In the genomic region with DNA sequence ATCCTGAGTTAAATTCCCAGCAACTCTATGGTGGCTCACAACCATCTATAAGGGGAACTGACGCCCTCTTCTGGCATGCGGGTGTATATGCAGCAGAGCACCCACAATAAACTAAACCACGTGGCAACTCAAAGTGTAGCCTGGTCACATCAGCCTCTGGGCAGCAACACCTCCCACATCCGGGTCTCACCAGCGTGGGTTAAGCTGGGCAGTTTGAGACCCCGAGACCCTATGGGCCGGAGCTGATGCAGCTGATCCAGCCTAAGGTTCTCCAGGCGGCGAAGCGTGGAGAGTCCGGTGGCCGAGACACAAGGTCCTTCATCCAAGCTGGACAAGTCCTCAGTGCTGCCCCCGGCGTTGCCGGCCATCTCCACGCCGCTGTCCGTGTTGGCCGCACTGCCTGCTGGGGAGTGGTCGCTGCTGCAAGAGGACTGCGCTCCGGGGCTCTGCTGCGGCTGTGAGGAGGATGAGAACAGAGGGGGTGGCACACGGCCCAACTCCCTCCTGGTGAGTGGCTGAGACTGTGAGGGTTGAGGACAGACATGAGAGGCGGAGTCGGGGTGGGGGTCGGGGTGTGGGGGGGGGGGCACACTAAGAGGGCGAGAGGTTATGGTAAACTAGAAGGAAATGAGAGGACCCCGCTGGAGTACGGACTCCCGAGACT, we compare ENCODE assay signal across 10 mouse cellular contexts. TPM values are rescaled to one million over a fixed set of nuclear protein-coding genes. Genes with fewer than 3 reads are reported as not detected.
DNase-seq lines count a peak whose midpoint lies in the region; ATAC-seq lines count a peak whose summit lies in the region.
"Had no signal": no experiment of that assay in that cellular context is flagged by ENCODE, and none has a peak within 500 bp of the region (broad histone marks: within the 10 kb centered on the region; RNA-seq: fewer than 3 reads in every experiment).

No protein-coding gene starts in this region.

- H3K9ac ChIP-seq in forebrain, embryonic 16.5 days (replicated peaks; ENCODE audit: low read depth, low read length) = peak overlapping the region; percentile 36; the same call in 1 of the 2 replicates
- H3K9ac ChIP-seq: embryonic facial prominence, embryonic 15.5 days had no signal

- peak overlapping the region; percentile 59; the same call in 1 of the 2 replicates for H3K27ac ChIP-seq in heart, embryonic 10.5 days
- H3K27ac ChIP-seq in forebrain, embryonic 16.5 days (ENCODE audit: low read length) = no peak overlapping the region
- H3K27ac ChIP-seq: embryonic facial prominence, embryonic 15.5 days had no signal

- H3K4me3 ChIP-seq in heart, embryonic 10.5 days = peak overlapping the region; percentile 50
- peak overlapping the region; percentile 30 for H3K4me3 ChIP-seq in forebrain, embryonic 16.5 days (replicated peaks; ENCODE audit: low read length)
- H3K4me3 ChIP-seq: embryonic facial prominence, embryonic 15.5 days had no signal

- DNase-seq in heart, embryonic 10.5 days (ENCODE audit: low spot score) = no peak
- no peak for DNase-seq in heart, adult 11 months
- DNase-seq in ES-CJ7 (ENCODE audit: low read depth, low spot score) = peak; percentile 84
- DNase-seq in gastrocnemius, postnatal 10 days = no peak
- no peak for DNase-seq in spleen, adult 12 weeks (ENCODE audit: low spot score)
- no peak for DNase-seq in spleen, postnatal 14 days (ENCODE audit: low spot score in 2 of 2)

- 0 out of 2 replicates have a peak, but pooled peaks cover 8% of the 10 kb centered on the region for H3K36me3 ChIP-seq in heart, embryonic 10.5 days
- H3K36me3 ChIP-seq in forebrain, embryonic 16.5 days (ENCODE audit: control insufficient read depth, insufficient read depth) = no peaks in the 10 kb centered on the region

- H3K4me2 ChIP-seq in forebrain, embryonic 16.5 days (ENCODE audit: low read length) = peak overlapping the region; percentile 46
- H3K4me2 ChIP-seq: embryonic facial prominence, embryonic 15.5 days had no signal

- no peaks in the 10 kb centered on the region for H3K9me3 ChIP-seq in heart, embryonic 10.5 days
- H3K9me3 ChIP-seq in forebrain, embryonic 16.5 days (ENCODE audit: control insufficient read depth, low read length) = no peaks in the 10 kb centered on the region; the same call in 1 of the 2 replicates
- H3K9me3 ChIP-seq: embryonic facial prominence, embryonic 15.5 days had no signal

- peak; percentile 34; the same call in 1 of the 2 replicates for ATAC-seq in forebrain, embryonic 16.5 days
- ATAC-seq in megakaryocyte progenitor cell, adult 5-6 weeks (replicated peaks; ENCODE audit: poor library complexity) = peak; percentile 63

- WGBS in heart, embryonic 10.5 days = 32% methylated on average over 31 of the region's 31 CpGs
- WGBS in forebrain, embryonic 16.5 days = 27% methylated on average over 29 of the region's 31 CpGs

- peaks cover 5% of the 10 kb centered on the region for H3K4me1 ChIP-seq in heart, embryonic 10.5 days
- peaks cover 4% of the 10 kb centered on the region for H3K4me1 ChIP-seq in forebrain, embryonic 16.5 days (replicated peaks; ENCODE audit: control insufficient read depth, insufficient read depth, low read length)
- H3K4me1 ChIP-seq: embryonic facial prominence, embryonic 15.5 days had no signal

- H3K27me3 ChIP-seq in heart, embryonic 10.5 days (ENCODE audit: insufficient read depth, poor library complexity, severe bottlenecking) = peaks cover 63% of the 10 kb centered on the region
- peaks cover 19% of the 10 kb centered on the region for H3K27me3 ChIP-seq in forebrain, embryonic 16.5 days (replicated peaks; ENCODE audit: control insufficient read depth, insufficient read depth, low read length)

RNA-seq across cellular contexts. Expression of a gene that starts 9.4 kb away (rescaled TPM):
- polyA plus RNA-seq in heart, embryonic 10.5 days (2016; fragmentation: Nextera tagmentation; extraction: Ambion mirVana) = 0.91 and 4.8 TPM in 2 replicates
- 1.3 and 1.4 TPM in 2 replicates for polyA plus RNA-seq in forebrain, embryonic 16.5 days (2015; fragmentation: Nextera tagmentation; extraction: Ambion mirVana)
- total RNA-seq in megakaryocyte progenitor cell, adult 5-6 weeks (2015) = not detected in 2 replicates
- total RNA-seq in megakaryocyte progenitor cell, adult 5-6 weeks (2017) = not detected in 2 replicates
- 1 to 10 TPM; 3.3 to 6.8 TPM for total RNA-seq in gastrocnemius, postnatal 10 days (2021)

RNA-seq across cellular contexts. Expression of a gene that starts 10.6 kb away (rescaled TPM):
- 0.87 and 3.1 TPM in 2 replicates for polyA plus RNA-seq in heart, embryonic 10.5 days (2016; fragmentation: Nextera tagmentation; extraction: Ambion mirVana)
- 0.49 and 1.2 TPM in 2 replicates for polyA plus RNA-seq in forebrain, embryonic 16.5 days (2015; fragmentation: Nextera tagmentation; extraction: Ambion mirVana)
- total RNA-seq in megakaryocyte progenitor cell, adult 5-6 weeks (2015) = 37.1 and 38.0 TPM in 2 replicates
- total RNA-seq in megakaryocyte progenitor cell, adult 5-6 weeks (2017) = 37.3 and 39.5 TPM in 2 replicates
- 1 to 10 TPM; 1.1 to 2.3 TPM for total RNA-seq in gastrocnemius, postnatal 10 days (2021)

RNA-seq across cellular contexts. Expression of a gene that starts 20.8 kb away (rescaled TPM):
- polyA plus RNA-seq in heart, embryonic 10.5 days (2016; fragmentation: Nextera tagmentation; extraction: Ambion mirVana) = 119 and 140 TPM in 2 replicates
- 127 and 135 TPM in 2 replicates for polyA plus RNA-seq in forebrain, embryonic 16.5 days (2015; fragmentation: Nextera tagmentation; extraction: Ambion mirVana)
- 88.3 and 93.1 TPM in 2 replicates for total RNA-seq in megakaryocyte progenitor cell, adult 5-6 weeks (2015)
- total RNA-seq in megakaryocyte progenitor cell, adult 5-6 weeks (2017) = 196 and 210 TPM in 2 replicates
- total RNA-seq in gastrocnemius, postnatal 10 days (2021) = 10 to 100 TPM; 44.5 to 54.8 TPM

RNA-seq across cellular contexts. Expression of a gene that starts 21.9 kb away (rescaled TPM):
- polyA plus RNA-seq in heart, embryonic 10.5 days (2016; fragmentation: Nextera tagmentation; extraction: Ambion mirVana) = 0.04 TPM in 1 of 2 replicates, not detected in the other
- not detected in 2 replicates for polyA plus RNA-seq in forebrain, embryonic 16.5 days (2015; fragmentation: Nextera tagmentation; extraction: Ambion mirVana)
- 0.02 TPM in 1 of 2 replicates, not detected in the other for total RNA-seq in megakaryocyte progenitor cell, adult 5-6 weeks (2015)
- total RNA-seq in megakaryocyte progenitor cell, adult 5-6 weeks (2017) = not detected in 2 replicates
- not detected for total RNA-seq in gastrocnemius, postnatal 10 days (2021)
- polyA plus RNA-seq: lung, embryonic 16.5 days had no signal

RNA-seq across cellular contexts. Expression of a gene that starts 37.9 kb away (rescaled TPM):
- 0.31 TPM in 1 of 2 replicates, not detected in the other for polyA plus RNA-seq in heart, embryonic 10.5 days (2016; fragmentation: Nextera tagmentation; extraction: Ambion mirVana)
- polyA plus RNA-seq in forebrain, embryonic 16.5 days (2015; fragmentation: Nextera tagmentation; extraction: Ambion mirVana) = not detected in 2 replicates
- total RNA-seq in megakaryocyte progenitor cell, adult 5-6 weeks (2015) = not detected in 2 replicates
- not detected in 2 replicates for total RNA-seq in megakaryocyte progenitor cell, adult 5-6 weeks (2017)
- not detected for total RNA-seq in gastrocnemius, postnatal 10 days (2021)
- polyA plus RNA-seq: embryonic facial prominence, embryonic 15.5 days; lung, embryonic 16.5 days had no signal

Comparison
In these comparisons a context has a peak if more than half of its experiments do, and no peak if none do; other contexts are left out.
1. RNA of a gene that starts 9.4 kb away (total RNA-seq): 3.3 to 6.8 TPM in gastrocnemius, postnatal 10 days; not detected in megakaryocyte progenitor cell, adult 5-6 weeks; every median in the first group is over 4 times any median in the second.
2. RNA of a gene that starts 10.6 kb away (total RNA-seq): 37.1 to 39.5 TPM in megakaryocyte progenitor cell, adult 5-6 weeks; 1.1 to 2.3 TPM in gastrocnemius, postnatal 10 days; every median in the first group is over 10 times any median in the second.